Mouse (Mus musculus): ENCODE measurements around the gene Zmiz1.
A peak's percentile ranks its signal among the peaks of the same experiment; 100 is the strongest.

The Zmiz1 gene

GRCm38 (mm10) chr14:25534918-25535582 is 76.1 kb downstream of the Zmiz1 start:
- no peak for DNase-seq (ENCODE audit: low spot score)

DNA sequence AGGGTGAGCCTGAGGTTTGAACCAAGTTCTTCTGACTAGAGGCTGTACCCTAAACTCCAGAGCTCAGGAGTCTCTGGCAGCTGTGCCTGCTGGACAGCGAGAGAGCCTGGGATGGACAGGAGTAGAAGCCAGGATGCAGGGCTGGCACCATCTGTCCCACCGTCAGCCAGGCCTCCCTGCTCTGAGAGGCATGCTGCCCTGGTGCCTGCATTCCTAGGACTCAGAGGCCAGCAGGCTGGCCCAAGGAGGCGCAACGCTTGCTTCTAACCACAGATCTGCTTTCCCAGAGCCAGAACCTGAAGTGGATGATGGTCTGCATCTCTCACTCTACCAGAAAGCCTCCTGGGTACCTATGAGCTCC is 76.6 kb downstream of the Zmiz1 start:
- no peak for DNase-seq (ENCODE audit: low spot score)

DNA sequence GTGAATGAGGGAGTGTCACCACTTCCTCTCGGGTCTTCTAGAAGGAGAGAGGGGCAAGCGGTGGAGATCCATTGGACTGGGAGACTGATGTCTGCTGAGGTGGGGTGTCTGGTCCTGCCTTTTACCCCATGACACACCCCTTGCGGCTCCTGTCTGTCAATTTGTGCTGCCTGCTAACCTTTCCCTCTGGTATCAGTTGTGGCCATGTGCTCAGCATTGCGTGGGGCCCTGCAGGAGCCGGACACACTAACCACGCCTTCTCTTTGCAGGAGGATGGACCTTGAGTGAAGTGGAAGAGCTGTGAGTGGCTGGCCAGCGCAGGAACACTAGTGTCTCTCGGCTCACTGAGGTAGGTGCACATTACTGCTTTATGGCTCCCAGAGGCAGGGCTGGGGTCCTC is 77.5 kb downstream of the Zmiz1 start:
- no peak for DNase-seq (ENCODE audit: low spot score)

DNA sequence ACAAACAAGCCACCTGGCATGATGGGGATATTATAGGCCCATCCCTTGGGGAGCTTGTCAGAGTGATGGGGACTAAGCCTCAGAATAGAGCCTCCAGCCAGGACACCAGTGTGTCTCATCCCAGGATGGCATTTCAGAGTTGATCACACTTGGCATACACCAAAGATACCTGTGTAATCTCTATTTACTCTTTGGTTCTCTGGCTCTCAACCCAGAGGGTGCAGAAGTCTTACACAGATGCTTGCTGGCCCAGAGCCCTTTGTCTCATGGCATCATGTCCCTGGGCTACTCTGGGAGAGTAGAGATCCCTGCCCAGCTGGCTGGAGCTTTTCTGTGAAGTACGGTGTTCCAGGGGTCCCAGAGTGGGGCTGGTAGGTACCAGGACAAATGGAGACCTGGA is 78.4 kb downstream of the Zmiz1 start:
- DNase-seq (ENCODE audit: low spot score), result no peak

- no peak for DNase-seq (ENCODE audit: low spot score)
These were observed 79.5 kb downstream of the Zmiz1 start for GRCm38 (mm10) chr14:25538522-25538921.

GRCm38 (mm10) chr14:25539493-25540116 is 80.6 kb downstream of the Zmiz1 start:
- DNase-seq (ENCODE audit: low spot score), result no peak

DNA sequence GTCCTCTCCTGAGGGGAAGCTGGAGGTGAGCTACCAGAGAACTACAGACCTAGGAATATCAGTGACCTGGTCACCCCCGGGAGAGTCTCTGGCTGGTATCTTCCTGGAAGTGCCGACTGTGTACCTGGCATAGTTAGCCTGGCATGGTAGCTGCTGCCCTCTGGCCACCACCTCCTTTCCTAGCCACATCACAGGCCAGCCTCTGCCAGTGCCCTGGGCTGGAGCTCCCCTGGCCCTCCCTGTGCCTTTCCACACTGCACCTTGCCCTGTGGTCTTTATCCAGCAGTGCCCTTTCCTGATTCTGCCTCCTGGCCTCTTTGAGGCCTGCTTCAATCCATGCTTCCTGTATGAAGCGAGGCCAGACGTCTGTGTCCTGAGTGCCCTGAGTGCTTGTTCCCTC is 81.2 kb downstream of the Zmiz1 start:
- DNase-seq (ENCODE audit: low spot score), result no peak

DNA sequence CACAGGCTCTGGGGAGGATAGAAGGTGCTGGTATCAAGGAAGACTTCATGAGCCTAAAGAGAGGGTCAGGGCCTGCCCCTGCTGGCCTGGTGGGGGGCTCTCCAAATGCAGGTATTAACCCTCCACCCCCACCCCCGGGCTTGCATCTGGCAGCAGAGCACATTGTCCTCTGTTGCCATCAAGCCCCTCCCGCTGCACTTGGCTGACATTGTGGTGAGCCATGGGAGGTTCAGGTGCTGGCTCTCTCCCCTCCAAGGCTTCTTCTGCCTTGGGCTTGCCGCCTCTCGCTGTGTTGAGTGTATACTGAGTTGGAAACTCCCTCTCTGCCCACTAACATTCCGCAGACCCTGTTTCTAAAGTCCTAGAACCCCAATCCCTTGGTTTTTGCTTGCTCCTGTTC is 82.2 kb downstream of the Zmiz1 start:
- no peak for DNase-seq (ENCODE audit: low spot score)

DNA sequence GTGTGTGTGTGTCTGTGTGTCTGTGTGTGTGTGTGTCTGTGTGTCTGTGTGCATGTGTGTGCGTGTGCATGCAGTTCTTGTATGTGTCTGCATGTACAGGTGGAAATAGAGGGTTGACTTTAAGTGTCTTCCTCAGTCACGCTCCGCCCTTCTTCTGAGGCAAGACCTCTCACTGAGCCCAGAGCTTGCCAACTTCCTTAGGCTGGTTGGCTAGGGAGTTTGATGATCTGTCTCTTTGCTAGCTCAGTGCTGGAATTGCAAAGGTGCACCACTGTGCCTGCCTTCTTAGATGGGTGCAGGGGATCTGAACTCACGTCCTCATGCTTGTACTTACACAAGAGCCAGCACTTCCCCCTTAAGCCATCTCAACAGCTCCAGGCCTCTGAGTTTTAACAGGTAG is 84.1 kb downstream of the Zmiz1 start:
- no peak for DNase-seq (ENCODE audit: low spot score)

DNA sequence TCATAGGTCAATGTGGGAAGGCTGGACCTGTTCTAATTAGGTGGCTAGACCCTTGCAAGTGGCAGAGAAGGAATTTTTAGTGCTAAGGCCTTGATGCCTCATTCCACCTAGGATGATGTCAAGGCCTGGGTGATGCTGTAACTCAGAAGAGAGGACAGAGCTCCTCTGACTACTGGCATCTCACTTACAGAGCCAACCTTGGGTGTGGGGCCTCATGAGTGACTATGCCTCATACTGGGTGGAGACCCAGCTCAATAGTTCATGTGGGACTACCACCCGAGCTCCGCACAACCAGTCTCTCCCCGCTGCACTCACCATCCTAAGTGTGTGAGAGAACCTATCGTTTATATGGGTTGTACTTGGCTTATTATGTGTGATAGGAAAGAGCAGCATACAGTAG is 84.9 kb downstream of the Zmiz1 start:
- DNase-seq (ENCODE audit: low spot score), result no peak

DNA sequence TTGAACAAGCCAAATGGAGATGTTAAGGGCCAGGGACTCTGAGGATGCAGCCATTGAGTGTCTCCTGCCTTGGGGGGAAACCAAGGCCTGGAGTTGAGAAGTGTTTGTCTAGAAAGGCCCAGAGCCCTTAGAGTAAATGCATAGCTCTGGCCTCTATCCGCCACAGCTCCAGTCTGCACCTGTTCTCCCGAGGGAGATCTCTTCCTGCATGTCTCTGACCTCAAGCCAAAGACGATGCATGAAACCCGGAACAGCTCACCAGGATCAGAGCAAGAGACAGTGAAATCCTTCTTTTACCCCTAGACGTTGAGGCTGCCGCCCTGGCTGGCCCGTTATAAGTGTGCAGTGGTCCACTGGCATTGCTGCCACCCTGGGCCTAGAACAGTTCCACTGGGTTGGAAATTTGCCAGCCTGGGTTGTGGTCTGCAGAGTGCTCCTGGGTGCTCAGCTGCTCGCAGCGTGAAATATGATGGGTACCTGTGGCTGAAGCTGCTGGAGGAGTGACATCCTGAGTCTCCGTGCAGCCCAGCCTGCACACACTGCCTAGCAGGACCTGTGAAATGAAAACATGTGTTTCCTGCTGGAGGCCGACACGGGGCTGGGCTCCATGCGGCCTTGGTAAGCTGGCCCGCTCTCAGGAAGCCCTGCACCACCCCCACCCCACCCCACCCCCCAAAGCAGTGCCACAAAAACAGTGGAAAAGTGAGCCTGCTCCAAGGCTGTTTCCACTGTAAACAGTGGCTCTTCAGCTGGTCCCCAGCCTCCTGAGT is 88.1 kb downstream of the Zmiz1 start:
- no peak for DNase-seq (ENCODE audit: low spot score)

DNA sequence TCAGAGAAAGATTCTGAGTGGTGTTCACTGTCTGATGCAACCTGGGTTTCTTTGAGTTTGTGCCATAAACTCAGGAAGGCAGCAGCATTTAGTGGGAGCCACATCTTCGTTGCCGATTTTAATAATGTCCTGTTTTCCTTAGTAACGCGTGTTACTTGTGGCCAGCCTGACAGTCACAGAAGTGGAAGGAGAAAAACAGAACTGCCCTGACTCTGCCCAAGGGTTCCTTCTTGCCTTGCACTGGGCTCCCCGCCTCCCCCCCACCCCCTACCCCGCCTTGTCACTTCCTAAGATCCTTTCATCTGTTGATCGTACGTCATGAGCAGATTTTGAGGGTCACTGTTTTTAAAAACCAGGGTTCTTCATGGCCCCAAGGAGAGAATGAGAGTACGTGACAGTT is 88.9 kb downstream of the Zmiz1 start:
- DNase-seq (ENCODE audit: low spot score), result no peak

DNA sequence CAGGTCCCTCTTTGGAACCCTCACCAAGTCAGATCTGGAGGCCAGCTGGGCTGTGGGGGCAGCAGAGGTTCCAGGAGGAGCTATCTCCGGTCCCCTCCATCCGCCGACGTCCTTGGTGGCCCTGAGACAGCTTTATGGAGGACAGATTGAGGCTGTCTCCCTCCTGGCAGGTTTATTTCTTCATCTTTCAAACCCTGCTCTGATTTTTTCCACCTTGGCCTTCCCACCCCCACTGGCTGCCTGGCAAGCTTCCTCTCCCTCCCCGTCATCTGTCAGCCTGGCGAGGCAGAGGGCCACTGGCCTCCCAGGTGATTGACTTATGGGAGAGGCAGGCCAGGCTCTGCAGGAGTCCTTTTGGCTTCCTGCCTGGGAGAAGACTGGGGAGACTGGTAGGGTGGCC is 89.7 kb downstream of the Zmiz1 start:
- DNase-seq (ENCODE audit: low spot score), result no peak

DNA sequence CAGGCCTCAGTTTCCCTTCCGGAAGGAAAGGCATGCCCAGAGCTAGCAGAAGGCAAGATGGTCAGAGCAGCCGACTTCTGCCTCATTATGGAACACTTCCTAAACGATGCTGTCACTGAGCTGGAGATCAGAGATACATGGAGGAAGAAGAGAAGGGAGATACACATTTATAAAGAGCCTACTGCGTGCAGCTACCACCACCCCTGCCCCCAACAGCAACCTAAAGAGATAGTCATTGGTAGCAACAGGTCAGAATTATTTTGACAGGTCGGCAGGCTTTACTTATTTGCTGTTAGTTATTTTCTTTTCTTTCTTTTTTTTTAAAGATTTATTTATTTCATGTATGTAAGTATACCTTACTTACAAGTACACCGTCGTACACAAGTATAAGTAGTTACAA is 90.1 kb downstream of the Zmiz1 start:
- DNase-seq (ENCODE audit: low spot score), result no peak

DNA sequence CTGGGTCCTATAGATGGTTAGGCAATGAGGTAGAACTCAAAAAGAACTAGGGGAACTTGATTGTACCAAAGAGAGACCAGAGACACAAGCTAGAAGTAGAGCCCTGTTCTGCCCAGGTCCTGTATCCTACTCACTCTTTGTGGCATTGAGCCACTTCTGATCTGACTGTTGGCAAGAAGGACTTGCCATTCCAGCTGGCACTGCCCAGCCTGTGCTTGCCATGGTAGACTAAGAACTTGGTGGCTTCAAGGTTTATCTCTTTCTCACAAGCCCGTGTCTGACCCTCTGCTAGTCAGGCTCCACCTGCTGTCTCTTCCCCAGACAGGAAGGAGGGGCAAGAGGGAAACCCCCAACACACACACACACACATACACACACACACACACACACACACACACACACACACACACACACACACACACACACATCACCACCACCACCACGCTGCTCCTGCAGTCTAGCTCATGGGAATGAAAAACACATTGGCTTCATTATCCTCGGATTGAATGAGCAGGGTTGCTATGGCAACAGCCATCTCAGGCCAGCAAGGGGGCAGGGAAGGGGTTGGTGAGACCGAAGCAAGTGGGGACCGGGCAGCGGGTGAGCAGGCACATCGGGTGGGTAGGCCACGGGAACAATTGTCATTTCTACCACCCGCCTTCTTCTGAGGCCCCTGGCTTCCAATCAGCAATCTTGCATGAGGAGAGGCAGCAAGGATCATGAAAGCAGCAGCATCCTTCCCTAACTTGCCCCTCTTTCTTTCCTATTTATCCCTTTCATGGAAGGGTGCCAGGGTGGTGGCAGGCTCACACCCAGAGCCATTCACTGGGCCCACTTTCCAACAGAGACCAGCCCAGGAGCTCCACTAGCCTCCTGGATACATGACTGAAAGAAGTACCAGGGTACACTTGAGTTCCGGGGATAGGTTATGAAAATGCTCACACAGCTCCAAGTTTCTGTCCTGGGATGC is 91.2 kb downstream of the Zmiz1 start:
- peak; percentile 63 for DNase-seq (ENCODE audit: low spot score)

GRCm38 (mm10) chr14:25551731-25552130 is 92.7 kb downstream of the Zmiz1 start:
- DNase-seq (ENCODE audit: low spot score), result no peak

DNA sequence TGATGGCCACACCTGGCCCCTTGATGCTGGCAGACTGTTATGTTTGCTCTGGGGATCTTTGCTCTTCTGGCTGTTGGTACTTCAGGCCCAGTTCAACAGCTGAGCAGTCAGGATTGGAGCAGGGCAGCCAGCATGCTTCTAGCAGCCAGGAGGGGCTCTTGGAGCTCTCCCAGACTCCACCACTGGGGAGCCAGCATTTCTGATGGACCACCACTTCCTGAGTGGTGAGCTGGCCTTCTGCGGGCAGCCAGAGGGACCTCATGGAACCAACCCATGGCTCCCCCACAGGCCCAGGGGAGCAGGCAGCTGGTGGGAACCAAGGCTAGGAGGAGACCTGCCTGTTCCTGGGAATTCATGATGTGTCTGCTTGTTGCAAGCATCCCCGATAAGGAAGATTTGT is 94.4 kb downstream of the Zmiz1 start:
- no peak for DNase-seq (ENCODE audit: low spot score)

- no peak for DNase-seq (ENCODE audit: low spot score)
These were observed 95.8 kb downstream of the Zmiz1 start for GRCm38 (mm10) chr14:25554781-25555180.

- no peak for DNase-seq (ENCODE audit: low spot score)
These were observed 96.4 kb downstream of the Zmiz1 start for GRCm38 (mm10) chr14:25555291-25555781.

- DNase-seq (ENCODE audit: low spot score), result no peak
These were observed 96.9 kb downstream of the Zmiz1 start for GRCm38 (mm10) chr14:25555848-25556247.

DNA sequence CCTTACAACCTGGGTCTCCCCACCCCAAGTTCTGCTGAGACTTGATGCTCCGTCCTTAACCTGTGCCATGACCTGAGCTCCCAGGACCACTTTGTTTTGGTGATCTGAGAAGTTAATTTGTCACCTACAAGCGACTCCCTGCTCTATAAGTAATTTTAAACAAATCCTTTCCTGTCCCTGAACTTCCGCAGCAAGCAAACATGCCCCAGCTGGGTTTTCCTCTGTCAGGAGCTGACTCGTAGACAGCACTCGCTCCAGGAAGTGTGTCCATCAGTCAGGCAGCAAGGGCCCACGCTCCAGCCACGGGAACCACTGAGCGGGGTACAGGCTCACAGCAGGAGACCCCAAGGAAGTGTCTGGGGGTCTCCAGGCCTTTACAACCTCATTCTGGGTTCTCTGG is 98.0 kb downstream of the Zmiz1 start:
- no peak for DNase-seq (ENCODE audit: low spot score)

GRCm38 (mm10) chr14:25558479-25558878 is 99.5 kb downstream of the Zmiz1 start:
- no peak for DNase-seq (ENCODE audit: low spot score)

Data from layer of hippocampus, adult 11-12 months (tissue).